Mouse (Mus musculus): ENCODE measurements around the gene Gm29776.

Gm29776 gene

DNA sequence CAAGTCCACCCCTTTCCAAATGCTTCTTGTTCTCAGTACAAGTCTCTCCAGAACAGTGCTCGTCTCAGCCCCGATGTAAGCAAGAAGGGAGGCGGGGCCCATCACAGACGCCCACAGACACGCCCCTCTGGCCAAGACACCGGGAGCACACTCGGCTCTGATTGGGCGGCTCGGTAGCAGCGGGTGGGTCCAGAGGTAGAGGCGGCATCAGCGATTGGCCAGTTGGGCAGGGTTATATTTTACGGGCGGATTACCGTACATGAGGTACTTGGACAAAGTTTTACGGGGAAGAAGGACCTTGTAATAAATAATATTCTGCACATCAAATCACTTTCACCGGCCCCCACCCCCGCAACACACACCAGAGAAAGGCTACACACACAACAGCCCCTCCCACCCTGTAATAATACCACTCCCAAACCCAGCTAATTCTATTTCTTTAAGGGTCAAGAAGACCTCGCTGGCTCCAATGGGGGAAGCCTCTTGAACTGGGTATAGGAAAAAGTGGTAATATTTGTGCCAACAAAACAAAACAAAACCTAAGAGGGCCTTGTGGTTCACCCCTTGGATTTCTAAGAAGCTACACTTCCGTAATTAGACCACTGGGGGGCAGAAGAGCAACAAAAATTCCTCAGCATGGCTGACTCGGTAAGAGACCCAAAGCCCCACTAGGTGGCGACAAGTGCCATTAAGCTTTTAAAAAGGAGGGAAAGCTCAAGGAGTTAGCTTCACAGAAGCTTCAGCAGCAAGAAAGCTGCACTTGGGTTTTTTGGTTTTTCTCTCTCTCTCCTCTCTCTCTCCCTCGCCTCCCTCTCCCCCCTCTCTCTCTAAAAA lies 47.8 kb downstream of the Gm29776 start:
- DNase-seq (ENCODE audit: low spot score): peak; percentile 77

DNA sequence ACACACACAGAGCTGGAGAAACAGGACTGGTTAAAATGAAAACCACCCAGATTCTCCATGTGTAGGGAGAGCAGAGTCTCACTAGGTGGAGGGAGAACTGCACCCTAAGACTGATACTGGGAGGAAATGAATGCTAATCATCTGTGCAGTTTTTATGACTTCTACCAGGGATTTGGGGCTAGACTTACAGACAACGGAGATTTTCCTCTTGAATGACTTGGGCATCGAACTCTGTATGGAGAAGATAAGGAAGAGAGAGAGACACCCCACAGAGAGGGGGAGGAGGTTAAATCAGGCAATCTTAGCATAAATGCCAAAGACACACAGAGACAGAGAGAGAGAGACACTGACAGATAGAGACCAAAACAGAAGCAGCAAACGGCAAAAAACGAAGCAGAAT lies 50.7 kb downstream of the Gm29776 start:
- DNase-seq (ENCODE audit: low spot score): no peak

DNA sequence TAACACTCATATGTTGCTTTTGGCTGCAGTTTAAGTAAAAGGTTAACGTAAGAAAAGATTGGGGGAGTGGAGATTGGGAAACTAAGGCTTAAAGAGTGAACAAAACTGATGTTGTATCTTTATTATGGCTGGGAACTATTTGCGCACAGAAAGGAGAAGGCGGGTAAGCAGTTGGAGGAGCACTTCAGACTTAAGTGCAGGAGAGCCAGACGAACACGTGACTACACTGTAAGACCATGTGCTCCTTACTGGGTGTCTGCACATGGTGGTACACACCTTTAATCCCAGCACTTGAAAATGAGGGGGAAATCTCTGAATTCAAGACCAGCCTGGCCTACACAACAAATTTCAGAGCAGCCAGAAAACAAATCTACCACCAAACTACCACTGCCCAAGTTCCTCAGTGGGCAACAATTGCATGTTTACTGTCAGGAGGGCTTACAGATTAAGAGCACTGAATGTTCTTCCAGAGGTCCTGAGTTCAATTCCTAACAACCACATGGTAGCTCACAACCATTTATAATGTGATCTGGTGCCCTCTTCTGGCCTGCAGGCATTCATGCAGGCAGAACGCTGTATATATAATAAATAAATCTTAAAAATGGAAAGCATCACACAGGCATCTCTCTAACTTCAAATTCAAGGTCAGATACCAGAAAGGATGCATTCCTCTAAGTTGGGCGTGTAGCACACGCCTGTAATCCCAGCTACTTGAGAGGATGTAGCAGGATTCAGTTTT lies 51.6 kb downstream of the Gm29776 start:
- no peak for DNase-seq (ENCODE audit: low spot score)

DNA sequence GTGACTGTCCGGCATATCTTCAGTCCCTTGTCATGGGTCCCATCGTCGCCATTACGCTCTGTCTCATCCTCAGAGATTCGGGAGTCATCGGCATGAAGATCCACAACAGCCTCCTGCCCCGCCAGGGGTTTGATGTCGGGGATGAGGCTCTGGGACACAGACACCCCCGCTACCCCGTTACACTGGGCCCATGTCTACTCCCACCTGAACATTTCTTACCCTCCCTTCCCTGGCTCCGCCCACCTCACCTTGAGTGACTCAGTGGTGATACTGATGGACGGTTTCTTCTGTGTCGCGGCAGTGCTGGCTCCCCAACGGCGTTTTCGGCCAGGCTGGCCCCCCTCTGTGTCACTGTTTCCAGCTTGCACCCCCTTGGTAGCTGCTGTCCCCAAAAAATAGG lies 52.2 kb downstream of the Gm29776 start:
- DNase-seq (ENCODE audit: low spot score): no peak

DNA sequence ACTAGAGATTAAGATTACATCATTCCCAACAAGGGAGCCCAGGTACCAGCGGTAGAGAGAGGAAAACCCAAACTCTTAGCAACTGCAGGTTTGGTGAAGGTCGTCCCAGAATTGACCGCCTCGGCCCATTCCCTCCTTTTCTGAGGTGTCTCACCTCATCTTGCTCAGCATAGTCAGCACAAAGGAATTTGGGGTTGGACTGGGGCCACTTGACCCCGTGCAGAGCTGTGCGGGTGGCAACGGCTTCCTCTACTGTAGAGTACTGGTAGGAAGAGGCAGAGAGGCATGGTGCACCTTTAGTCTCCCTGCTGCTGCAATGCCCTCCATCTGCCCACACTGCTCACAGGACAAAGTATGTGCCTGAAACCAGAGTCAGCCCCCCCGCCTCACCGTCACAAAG lies 54.3 kb downstream of the Gm29776 start:
- no peak for DNase-seq (ENCODE audit: low spot score)

DNA sequence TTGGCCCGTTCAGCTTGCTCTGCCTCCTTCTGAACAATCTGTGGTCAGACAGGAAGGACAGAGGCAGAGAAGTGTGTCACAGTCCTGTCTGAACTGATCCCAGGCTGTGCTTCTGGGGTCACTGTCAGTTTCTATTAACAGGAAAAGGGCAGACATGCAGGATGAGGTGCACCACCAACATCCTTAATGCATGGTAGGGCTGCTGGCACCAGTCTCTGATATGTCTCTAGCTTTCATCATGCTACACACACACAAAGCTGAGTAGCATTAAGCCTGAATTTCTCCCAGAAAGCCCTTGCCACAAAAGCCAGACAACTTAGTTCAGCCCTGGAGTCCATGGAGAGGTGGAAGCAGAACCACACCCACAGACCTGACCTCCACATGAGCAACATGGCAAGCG lies 55.6 kb downstream of the Gm29776 start:
- DNase-seq (ENCODE audit: low spot score): no peak

All from ovary, postnatal 36 days (tissue).